Mouse (Mus musculus): ENCODE data around the gene Smim15. TPM values are rescaled to one million over a fixed set of nuclear protein-coding genes. Genes with fewer than 3 reads are reported as not detected.

The Smim15 gene
- polyA plus RNA-seq, 1 experiment, result 12.4 TPM

Other genes with a start within 250 kb of the Smim15 start
- 6.9 and 7.1 TPM in 2 replicates for gene Ndufaf2, start 114.2 kb downstream of the Smim15 start, polyA plus RNA-seq (2012; rRNA removed)
- gene Ercc8, start 114.3 kb downstream of the Smim15 start, polyA plus RNA-seq (2012; rRNA removed), result 8.3 and 9.0 TPM in 2 replicates
- 19.6 and 20.2 TPM in 2 replicates for gene Elovl7, start 170.0 kb downstream of the Smim15 start, polyA plus RNA-seq (2012; rRNA removed)